Mouse (Mus musculus): ENCODE measurements around the gene Rnls.

Rnls gene

GRCm38 (mm10) chr19:33262421-33262820 lies 129.7 kb downstream of the Rnls start:
- DNase-seq (ENCODE audit: low spot score): no peak

DNA sequence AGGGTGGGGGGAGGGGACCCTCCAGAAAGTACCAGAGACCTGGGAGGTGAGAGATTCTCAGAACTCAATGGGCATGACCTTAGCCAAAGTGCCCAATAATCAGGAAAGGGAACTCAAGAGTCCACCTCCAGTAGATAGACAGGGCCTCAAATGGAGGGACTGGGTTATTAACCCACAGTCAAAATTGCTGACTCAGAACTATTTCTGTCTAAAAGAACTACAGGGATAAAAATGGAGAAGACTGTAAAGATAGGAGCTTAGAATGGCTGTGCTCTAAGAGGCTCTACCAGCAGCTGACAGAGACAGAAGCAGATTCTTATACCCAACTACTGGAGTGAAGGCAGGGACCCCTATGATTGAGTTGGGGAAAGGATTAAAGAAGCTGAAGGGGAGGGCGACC lies 132.9 kb downstream of the Rnls start:
- DNase-seq (ENCODE audit: low spot score): no peak

GRCm38 (mm10) chr19:33253893-33254292 lies 138.2 kb downstream of the Rnls start:
- no peak for DNase-seq (ENCODE audit: low spot score)

- no peak for DNase-seq (ENCODE audit: low spot score)
Measured at GRCm38 (mm10) chr19:33252226-33252625, 139.9 kb downstream of the Rnls start.

- no peak for DNase-seq (ENCODE audit: low spot score)
Measured at GRCm38 (mm10) chr19:33244196-33244595, 147.9 kb downstream of the Rnls start.

DNA sequence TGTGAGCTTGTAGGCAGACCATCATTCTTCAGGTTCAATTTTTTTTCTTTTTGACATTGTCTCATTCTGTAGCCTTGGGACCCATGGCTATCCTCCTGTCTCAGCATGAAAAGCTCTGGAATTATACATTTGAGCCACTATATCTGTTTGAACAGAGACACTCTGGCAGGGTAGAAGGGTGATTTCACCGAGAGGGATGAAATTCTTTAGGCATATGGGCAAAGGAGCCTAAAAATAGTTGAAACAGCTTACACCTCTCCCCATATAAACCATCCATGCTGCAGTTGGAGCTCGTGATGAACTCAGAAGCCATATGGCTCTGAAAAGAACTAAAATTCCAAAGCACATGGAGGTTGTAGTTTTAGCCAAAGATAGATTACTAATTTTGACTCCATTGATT lies 151.7 kb downstream of the Rnls start:
- DNase-seq (ENCODE audit: low spot score): no peak

DNA sequence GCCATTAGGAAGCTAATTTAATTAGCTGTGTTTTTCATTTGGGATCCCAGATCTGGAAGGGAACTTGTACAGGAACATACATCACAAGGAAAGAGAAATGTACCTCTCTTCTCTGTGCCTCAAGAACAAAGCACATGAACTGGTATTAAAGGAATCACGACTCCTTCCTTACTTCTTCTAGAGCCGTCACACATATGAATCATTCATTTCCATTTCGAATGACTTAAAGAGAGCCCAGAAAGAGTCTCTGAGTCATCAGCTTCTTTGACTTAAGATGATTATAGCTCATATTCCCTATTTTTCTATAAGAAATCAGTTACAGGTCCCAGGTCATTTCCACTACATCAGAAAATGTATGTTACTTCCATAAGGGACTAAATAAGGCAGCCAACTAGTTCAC lies 159.2 kb downstream of the Rnls start:
- DNase-seq (ENCODE audit: low spot score): no peak

DNA sequence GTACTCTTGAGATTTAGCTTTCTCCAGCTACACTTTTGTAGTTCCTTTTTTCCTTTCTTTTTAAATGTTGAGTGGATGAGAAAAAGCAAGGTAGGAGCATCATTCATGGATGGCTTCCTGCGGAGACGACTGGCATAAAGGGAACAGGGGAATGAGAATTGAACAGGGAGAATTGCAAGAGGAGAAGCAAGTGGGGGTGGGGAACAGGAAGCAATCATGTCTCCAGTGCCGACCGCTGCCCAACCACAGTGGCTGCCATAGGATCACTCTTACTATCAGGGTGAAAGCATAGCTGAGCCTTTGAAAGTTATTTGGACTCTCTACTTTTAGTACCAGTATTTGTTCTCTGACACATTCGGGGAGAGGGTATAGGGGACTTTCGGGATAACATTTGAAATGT lies 160.8 kb downstream of the Rnls start:
- no peak for DNase-seq (ENCODE audit: low spot score)

- peak; percentile 19 for DNase-seq (ENCODE audit: low spot score)
Measured at GRCm38 (mm10) chr19:33227004-33227403, 165.1 kb downstream of the Rnls start.

DNA sequence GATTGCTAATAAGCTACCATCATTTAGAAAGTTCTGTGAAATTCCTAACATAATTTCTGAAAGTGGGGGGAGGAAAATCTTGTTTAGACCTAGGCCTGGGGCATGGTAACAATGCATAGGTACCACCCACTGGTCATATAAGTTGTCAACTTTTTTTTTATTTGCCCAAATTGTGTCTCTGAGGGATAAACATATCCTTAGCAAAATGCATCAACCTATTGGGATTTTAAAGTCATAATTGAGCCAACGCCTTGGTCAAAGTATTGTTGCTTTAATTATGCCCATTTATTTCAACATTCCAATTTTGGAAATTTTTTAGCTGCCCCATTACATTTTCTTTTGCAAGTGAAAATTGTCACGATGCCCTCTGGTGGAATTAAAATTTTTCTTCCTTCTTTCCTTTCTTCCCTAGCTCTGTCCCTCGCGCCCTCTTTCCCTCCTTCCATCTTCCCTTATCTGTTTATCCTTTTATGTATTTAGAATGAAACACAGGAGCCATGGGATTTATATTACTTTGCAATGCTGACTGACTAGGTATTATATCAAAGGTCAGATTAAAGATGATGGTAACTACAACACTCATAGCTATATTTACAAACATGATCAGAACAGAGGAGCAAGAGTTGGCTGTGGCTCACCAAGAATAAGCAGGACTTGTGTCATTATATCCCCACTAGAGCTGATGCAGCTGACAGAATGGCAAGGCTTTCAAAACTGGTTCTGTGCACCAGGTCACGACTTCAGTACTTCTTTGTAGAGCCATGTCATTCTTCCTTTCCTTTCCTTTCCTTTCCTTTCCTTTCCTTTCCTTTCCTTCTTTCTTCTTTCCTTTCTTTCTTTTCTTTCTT lies 166.0 kb downstream of the Rnls start:
- DNase-seq (ENCODE audit: low spot score): no peak

- no peak for DNase-seq (ENCODE audit: low spot score)
Measured at GRCm38 (mm10) chr19:33225002-33225376, 167.1 kb downstream of the Rnls start.

DNA sequence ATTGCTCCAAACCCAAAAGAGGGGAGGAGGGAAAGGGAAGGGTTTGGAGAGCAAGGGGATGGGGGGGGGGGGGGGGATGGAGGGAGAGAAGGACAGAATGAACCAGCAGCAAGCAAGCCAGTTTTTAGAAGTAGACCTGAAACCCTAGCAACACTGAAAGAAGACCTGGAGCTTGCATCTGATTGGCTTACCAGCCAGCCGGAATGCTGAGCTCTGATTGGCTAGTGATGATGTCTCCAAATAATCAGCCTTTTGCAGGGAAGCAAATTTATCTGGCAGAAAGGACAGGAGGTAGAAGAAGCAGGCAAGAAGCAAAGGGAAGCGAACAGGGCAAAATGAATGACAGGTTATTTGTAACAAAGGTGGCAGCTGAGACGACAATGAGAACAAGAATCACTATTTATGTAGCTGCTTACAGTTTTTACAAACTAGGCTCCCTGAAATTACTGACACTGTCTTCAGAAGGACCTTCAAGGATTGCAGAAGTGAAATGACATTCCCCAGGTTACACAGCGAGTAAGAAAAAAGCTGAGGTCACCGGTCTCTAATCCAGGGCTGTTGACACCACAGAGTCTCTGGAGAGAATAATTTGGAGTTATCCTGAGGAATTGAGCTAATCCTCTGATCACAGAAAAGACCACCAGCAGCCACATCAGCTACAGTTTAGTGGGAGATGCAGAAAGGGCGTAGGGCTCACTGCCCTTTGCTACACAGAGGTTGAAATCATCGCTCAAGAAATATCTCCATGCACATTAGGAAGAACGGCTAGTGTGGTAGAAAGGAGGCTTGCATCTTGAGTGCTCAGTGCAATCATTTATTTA lies 167.7 kb downstream of the Rnls start:
- DNase-seq (ENCODE audit: low spot score): peak; percentile 52

DNA sequence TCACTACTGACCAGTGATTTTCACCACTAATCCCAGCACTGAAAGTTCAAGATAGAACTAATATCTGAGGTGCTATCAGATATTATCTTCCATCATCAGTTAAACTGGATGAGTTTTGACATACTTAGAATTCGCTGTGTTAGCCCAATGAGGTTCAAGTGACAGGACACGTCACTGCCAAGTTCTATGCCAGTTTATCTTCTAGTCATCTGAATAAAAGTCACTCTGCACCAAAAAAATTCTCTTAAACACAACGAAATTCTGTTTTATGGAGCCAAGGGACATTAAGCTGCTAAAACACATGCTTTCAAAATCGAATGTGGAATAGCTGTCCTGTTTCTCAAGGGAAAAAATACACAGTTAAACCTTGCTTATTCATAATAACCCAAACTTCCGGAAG lies 168.3 kb downstream of the Rnls start:
- no peak for DNase-seq (ENCODE audit: low spot score)

- DNase-seq (ENCODE audit: low spot score): no peak
Measured at GRCm38 (mm10) chr19:33223276-33223675, 168.8 kb downstream of the Rnls start.

DNA sequence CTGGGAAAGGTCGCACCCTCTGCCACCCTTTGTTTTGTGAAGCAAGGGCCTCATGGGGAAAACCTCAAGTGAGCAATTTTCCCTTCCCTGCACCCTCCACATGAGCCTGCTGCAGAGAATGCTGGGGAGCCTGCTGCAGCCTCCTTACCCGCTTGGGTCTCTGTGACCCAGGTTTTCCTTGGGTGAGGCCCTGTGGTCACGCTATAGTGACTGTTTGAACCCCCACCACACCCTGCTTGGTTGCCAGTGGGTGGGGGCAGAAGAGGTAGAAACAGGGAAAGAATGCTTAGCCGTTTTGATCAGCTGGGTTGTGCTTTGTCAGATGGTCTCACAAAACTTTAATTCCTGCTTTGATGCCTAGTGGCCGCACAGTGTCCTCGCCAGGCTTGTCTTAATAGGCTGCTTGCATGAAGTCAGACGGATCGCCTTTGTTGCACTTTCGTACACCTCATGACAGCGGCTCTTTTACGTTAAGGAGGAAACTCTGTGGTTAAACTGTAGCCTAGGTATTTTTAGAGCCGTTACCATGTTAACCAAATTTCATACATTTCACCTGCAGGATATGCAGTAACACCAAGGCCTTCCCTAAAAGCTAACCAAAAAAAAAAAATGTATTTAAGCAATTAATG lies 169.4 kb downstream of the Rnls start:
- no peak for DNase-seq (ENCODE audit: low spot score)

GRCm38 (mm10) chr19:33217791-33218300 lies 174.2 kb downstream of the Rnls start:
- DNase-seq (ENCODE audit: low spot score): no peak

- no peak for DNase-seq (ENCODE audit: low spot score)
Measured at GRCm38 (mm10) chr19:33209709-33210108, 182.4 kb downstream of the Rnls start.

DNA sequence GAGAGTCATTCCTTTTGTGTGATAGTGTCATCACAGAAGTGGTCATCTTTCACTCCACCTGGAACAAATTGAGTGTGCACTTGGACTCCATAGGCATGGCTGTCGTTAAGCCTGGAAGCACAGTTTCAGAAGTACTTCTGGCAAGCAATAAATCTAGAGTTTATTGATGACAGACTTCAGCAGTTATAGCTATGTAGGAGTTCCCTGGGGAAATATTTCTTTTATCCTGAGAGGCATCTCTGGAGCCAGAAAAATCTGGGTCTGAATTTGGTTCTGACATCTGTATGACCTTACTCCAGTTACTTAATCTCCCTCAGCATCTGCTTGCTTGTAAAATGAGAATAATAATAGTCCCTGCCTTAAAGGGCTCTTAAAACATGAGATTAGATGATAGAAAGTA lies 184.1 kb downstream of the Rnls start:
- DNase-seq (ENCODE audit: low spot score): no peak

DNA sequence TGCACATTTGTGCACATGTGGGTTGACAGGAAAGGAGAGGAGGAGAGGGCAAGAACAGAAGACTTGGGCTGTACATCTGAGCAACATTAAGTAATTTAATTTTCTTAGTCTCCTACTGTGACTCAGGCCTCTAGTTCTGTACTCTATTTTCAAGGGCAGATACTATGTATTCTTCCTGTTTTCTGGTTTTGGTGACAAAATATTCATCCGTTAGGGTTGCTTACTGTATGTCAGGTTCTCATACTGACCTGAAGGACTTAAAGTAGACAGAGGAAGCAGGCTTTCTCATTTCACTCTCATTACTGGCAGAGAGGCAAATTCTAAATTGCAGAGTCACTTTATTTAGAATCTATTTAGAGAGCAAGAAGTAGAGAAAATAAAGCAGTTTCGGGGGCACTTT lies 186.7 kb downstream of the Rnls start:
- no peak for DNase-seq (ENCODE audit: low spot score)

- DNase-seq (ENCODE audit: low spot score): no peak
Measured at GRCm38 (mm10) chr19:33202422-33202821, 189.7 kb downstream of the Rnls start.

- DNase-seq (ENCODE audit: low spot score): no peak
Measured at GRCm38 (mm10) chr19:33201181-33201580, 190.9 kb downstream of the Rnls start.

DNA sequence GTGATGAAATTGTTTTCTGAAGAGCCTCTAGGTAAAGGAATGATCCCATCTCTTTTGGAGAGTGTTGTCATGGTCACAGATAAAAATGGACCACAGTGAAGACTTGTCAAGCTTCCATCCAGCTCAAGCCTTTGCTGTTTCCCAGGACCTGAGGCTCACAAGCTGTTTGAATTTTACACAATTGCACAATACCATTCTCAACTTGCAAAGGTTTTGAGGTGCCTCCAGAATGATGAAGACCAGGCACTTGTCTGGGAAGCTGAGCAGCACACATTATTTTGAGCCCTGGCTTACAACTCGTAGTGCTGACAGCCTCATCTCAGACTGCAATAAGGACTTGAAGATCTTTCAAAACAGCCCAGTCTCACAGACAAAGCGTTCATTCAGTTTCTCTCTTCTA lies 200.0 kb downstream of the Rnls start:
- no peak for DNase-seq (ENCODE audit: low spot score)

DNA sequence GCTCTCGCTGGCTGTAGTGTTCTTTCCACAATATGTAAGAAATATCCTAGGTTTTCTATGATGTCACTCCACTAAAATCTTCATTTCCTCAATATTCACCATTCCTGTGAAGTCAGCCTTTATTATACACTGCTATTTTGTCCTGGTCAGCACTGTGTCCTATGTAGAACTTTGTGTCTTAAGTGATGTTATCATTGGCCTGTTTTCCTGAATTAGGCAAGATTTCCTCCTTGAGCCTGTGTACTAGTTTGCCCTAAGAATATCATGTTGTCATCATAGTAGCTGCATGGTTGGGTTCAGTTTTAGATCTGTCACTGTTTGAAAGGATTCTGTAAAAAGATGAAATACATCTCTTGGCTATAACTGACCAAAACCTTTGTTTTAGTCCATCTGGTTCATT lies 203.3 kb downstream of the Rnls start:
- no peak for DNase-seq (ENCODE audit: low spot score)

All from ovary, adult 18-20 months (tissue).